ENCODE assay signal across 13 mouse cellular contexts in the genomic region with DNA sequence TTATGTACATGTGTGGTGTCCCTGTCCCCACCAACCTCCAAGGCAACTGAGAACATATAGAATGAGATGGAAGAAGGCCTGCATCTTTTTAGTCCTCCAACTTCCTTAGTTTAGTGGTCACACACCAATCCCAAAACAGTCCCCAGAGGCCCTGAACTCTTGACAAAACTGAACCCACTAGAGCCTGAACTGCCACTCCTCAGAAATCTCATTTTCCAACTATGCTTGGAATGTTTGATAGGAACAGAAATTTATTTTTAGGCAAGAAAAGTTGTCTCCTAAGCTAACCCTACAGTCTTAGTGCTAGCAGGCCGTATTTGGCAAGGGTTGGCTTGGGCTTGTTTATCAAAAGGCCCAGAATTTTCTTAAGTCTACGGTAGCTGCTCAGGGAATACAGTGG. TPM values are rescaled to one million over a fixed set of nuclear protein-coding genes. Genes with fewer than 3 reads are reported as not detected.
DNase-seq lines count a peak whose midpoint lies in the region; ATAC-seq and TF ChIP-seq lines count a peak whose summit lies in the region.
"Had no signal": no experiment of that assay in that cellular context is flagged by ENCODE, and none has a peak within 500 bp of the region (broad histone marks: within the 10 kb centered on the region; RNA-seq: fewer than 3 reads in every experiment).

No protein-coding gene starts in this region.

- H3K4me1 ChIP-seq in heart, embryonic 13.5 days = peaks cover 100% of the 10 kb centered on the region
- H3K4me1 ChIP-seq in lung, embryonic 15.5 days = peaks cover 96% of the 10 kb centered on the region
- H3K4me1 ChIP-seq in embryonic fibroblast, embryonic 13.5 days (ENCODE audit: control insufficient read depth, insufficient read depth, low read length) = peaks cover 55% of the 10 kb centered on the region
- H3K4me1 ChIP-seq in forebrain, postnatal 0 days (ENCODE audit: insufficient read depth) = peaks cover 8% of the 10 kb centered on the region; the same call in 1 of the 2 replicates

- H3K9ac ChIP-seq in heart, embryonic 13.5 days = peak overlapping the region; percentile 75
- no peak overlapping the region for H3K9ac ChIP-seq in lung, embryonic 15.5 days
- no peak overlapping the region for H3K9ac ChIP-seq in forebrain, postnatal 0 days
- H3K9ac ChIP-seq: forebrain, embryonic 15.5 days had no signal

- no peak for DNase-seq in heart, adult 9 months (ENCODE audit: low spot score in 2 of 2)
- DNase-seq in lung, postnatal 4 days = no peak
- no peak for DNase-seq in layer of hippocampus, postnatal 14 days (ENCODE audit: low spot score in 2 of 2)
- DNase-seq in forebrain, postnatal 0 days = no peak
- DNase-seq: lung, postnatal 36 days; right cerebral cortex, adult 18-20 months; thymus, adult 18-20 months had no signal

- WGBS in heart, embryonic 13.5 days = 24% methylated on average over 2 of the region's 2 CpGs
- WGBS in lung, embryonic 15.5 days = 50% methylated on average over 2 of the region's 2 CpGs
- 89% methylated on average over 2 of the region's 2 CpGs for WGBS in forebrain, postnatal 0 days

- TF ChIP-seq POLR2A in embryonic fibroblast, embryonic 13.5 days (IDR thresholded peaks at IDR 0.05; ENCODE audit: low read depth, low read length) = no peak
- no peak for TF ChIP-seq POLR2A in myocyte (IDR thresholded peaks at IDR 0.05; ENCODE audit: insufficient read length, low read depth)

- H3K4me3 ChIP-seq in heart, embryonic 13.5 days = no peak overlapping the region
- H3K4me3 ChIP-seq in lung, embryonic 15.5 days = no peak overlapping the region
- H3K4me3 ChIP-seq in embryonic fibroblast, embryonic 13.5 days (ENCODE audit: insufficient read depth, low read length) = no peak overlapping the region
- H3K4me3 ChIP-seq in myocyte = no peak overlapping the region
- H3K4me3 ChIP-seq in forebrain, postnatal 0 days (ENCODE audit: low read depth, low read length) = no peak overlapping the region
- H3K4me3 ChIP-seq: forebrain, embryonic 15.5 days had no signal

- no peaks in the 10 kb centered on the region for H3K27me3 ChIP-seq in heart, embryonic 13.5 days (replicated peaks)
- H3K27me3 ChIP-seq in lung, embryonic 15.5 days = no peaks in the 10 kb centered on the region
- no peaks in the 10 kb centered on the region for H3K27me3 ChIP-seq in myocyte (ENCODE audit: control insufficient read depth, insufficient read depth, insufficient read length)
- H3K27me3 ChIP-seq in forebrain, postnatal 0 days (ENCODE audit: insufficient read depth, low read length) = no peaks in the 10 kb centered on the region
- H3K27me3 ChIP-seq: CH12.LX; forebrain, embryonic 15.5 days had no signal

- peaks cover 39% of the 10 kb centered on the region for H3K36me3 ChIP-seq in heart, embryonic 13.5 days
- no peaks in the 10 kb centered on the region for H3K36me3 ChIP-seq in lung, embryonic 15.5 days
- H3K36me3 ChIP-seq in myocyte (ENCODE audit: control insufficient read depth, insufficient read depth) = peaks cover 5% of the 10 kb centered on the region
- H3K36me3 ChIP-seq in forebrain, postnatal 0 days (ENCODE audit: insufficient read depth) = no peaks in the 10 kb centered on the region
- H3K36me3 ChIP-seq: forebrain, embryonic 15.5 days had no signal

- H3K4me2 ChIP-seq in heart, embryonic 13.5 days = peak overlapping the region; percentile 48
- H3K4me2 ChIP-seq in lung, embryonic 15.5 days = peak overlapping the region; percentile 12; the same call in 1 of the 2 replicates
- peak overlapping the region; percentile 70 for H3K4me2 ChIP-seq in myocyte (ENCODE audit: low read depth)
- H3K4me2 ChIP-seq in forebrain, postnatal 0 days (ENCODE audit: low read depth) = no peak overlapping the region
- H3K4me2 ChIP-seq: forebrain, embryonic 15.5 days had no signal

- ATAC-seq in heart, embryonic 13.5 days (ENCODE audit: extremely low read depth, insufficient number of reproducible peaks, low FRiP score, low TSS enrichment) = no peak
- no peak for ATAC-seq in lung, embryonic 15.5 days (ENCODE audit: borderline replicate concordance, extremely low read depth, low FRiP score, low TSS enrichment)
- no peak for ATAC-seq in forebrain, postnatal 0 days
- ATAC-seq: forebrain, embryonic 15.5 days had no signal

- peaks cover 88% of the 10 kb centered on the region for H3K79me2 ChIP-seq in myocyte (ENCODE audit: control insufficient read depth, insufficient read depth)

- peak overlapping the region; percentile 99 for H3K27ac ChIP-seq in heart, embryonic 13.5 days (replicated peaks)
- peak overlapping the region; percentile 89 for H3K27ac ChIP-seq in lung, embryonic 15.5 days
- H3K27ac ChIP-seq in embryonic fibroblast, embryonic 13.5 days (ENCODE audit: insufficient read depth, low read length) = peak overlapping the region; percentile 99
- H3K27ac ChIP-seq in forebrain, postnatal 0 days (ENCODE audit: low read depth, low read length) = no peak overlapping the region
- H3K27ac ChIP-seq: forebrain, embryonic 15.5 days had no signal

- no peak overlapping the region for H3ac ChIP-seq in myocyte (ENCODE audit: control insufficient read depth, insufficient read length)

- no peaks in the 10 kb centered on the region for H3K9me3 ChIP-seq in heart, embryonic 13.5 days
- no peaks in the 10 kb centered on the region for H3K9me3 ChIP-seq in lung, embryonic 15.5 days
- H3K9me3 ChIP-seq in forebrain, postnatal 0 days (ENCODE audit: low read length) = no peaks in the 10 kb centered on the region
- H3K9me3 ChIP-seq: forebrain, embryonic 15.5 days had no signal

- no peak for TF ChIP-seq CTCF in embryonic fibroblast, embryonic 13.5 days (IDR thresholded peaks at IDR 0.05; ENCODE audit: borderline replicate concordance, insufficient read depth, low read length)
- no peak for TF ChIP-seq CTCF in forebrain, postnatal 0 days (IDR thresholded peaks at IDR 0.05; ENCODE audit: low read depth)

TF ChIP-seq in myocyte, 11 proteins besides CTCF, POLR2A, EP300 and RAD21:
- TF ChIP-seq SRF (IDR thresholded peaks at IDR 0.05; ENCODE audit: control insufficient read depth, insufficient read length, low read depth) = peak; percentile 34
- no peak for TF ChIP-seq USF1 (IDR thresholded peaks at IDR 0.05; ENCODE audit: low read depth)
TF ChIP-seq in myocyte: peak in this region for 1.

RNA-seq across cellular contexts. Expression of a gene that starts 10.4 kb away (rescaled TPM):
- 259 and 266 TPM in 2 replicates for polyA plus RNA-seq in heart, embryonic 13.5 days (2015; fragmentation: Nextera tagmentation; extraction: Ambion mirVana)
- 287 and 302 TPM in 2 replicates for polyA plus RNA-seq in lung, embryonic 15.5 days (2015; fragmentation: Nextera tagmentation; extraction: Ambion mirVana)
- polyA plus RNA-seq in embryonic fibroblast, embryonic 13.5 days (2011; ENCODE audit: insufficient read length, low read depth, missing spikeins) = 446 and 575 TPM in 2 replicates
- 270 TPM for polyA plus RNA-seq in myocyte (2012; fragmentation: generic; extraction: Trizol)
- total RNA-seq in layer of hippocampus, postnatal 14 days (2021) = 100 to 1,000 TPM; 123 to 132 TPM
- 45.1 and 71.2 TPM in 2 replicates for total RNA-seq in forebrain, postnatal 0 days (2014; rRNA removed)
- 96.0 and 103 TPM in 2 replicates for polyA plus RNA-seq in forebrain, postnatal 0 days (2015; fragmentation: Nextera tagmentation; extraction: Ambion mirVana)

RNA-seq across cellular contexts. Expression of a gene that starts 29.9 kb away (rescaled TPM):
- 257 and 300 TPM in 2 replicates for polyA plus RNA-seq in heart, embryonic 13.5 days (2015; fragmentation: Nextera tagmentation; extraction: Ambion mirVana)
- polyA plus RNA-seq in lung, embryonic 15.5 days (2015; fragmentation: Nextera tagmentation; extraction: Ambion mirVana) = 360 and 364 TPM in 2 replicates
- 328 and 347 TPM in 2 replicates for polyA plus RNA-seq in embryonic fibroblast, embryonic 13.5 days (2011; ENCODE audit: insufficient read length, low read depth, missing spikeins)
- polyA plus RNA-seq in myocyte (2012; fragmentation: generic; extraction: Trizol) = 335 TPM
- 100 to 1,000 TPM; 159 to 164 TPM for total RNA-seq in layer of hippocampus, postnatal 14 days (2021)
- 360 and 399 TPM in 2 replicates for total RNA-seq in forebrain, postnatal 0 days (2014; rRNA removed)
- polyA plus RNA-seq in forebrain, postnatal 0 days (2015; fragmentation: Nextera tagmentation; extraction: Ambion mirVana) = 318 and 368 TPM in 2 replicates

RNA-seq across cellular contexts. Expression of a gene that starts 30.1 kb away (rescaled TPM):
- polyA plus RNA-seq in heart, embryonic 13.5 days (2015; fragmentation: Nextera tagmentation; extraction: Ambion mirVana) = 3.4 and 5.3 TPM in 2 replicates
- polyA plus RNA-seq in lung, embryonic 15.5 days (2015; fragmentation: Nextera tagmentation; extraction: Ambion mirVana) = 7.4 and 9.8 TPM in 2 replicates
- polyA plus RNA-seq in embryonic fibroblast, embryonic 13.5 days (2011; ENCODE audit: insufficient read length, low read depth, missing spikeins) = 2.0 and 2.2 TPM in 2 replicates
- polyA plus RNA-seq in myocyte (2012; fragmentation: generic; extraction: Trizol) = 0.18 TPM
- 1 to 10 TPM; 2.7 to 4.1 TPM for total RNA-seq in layer of hippocampus, postnatal 14 days (2021)
- total RNA-seq in forebrain, postnatal 0 days (2014; rRNA removed) = 3.6 and 8.9 TPM in 2 replicates
- polyA plus RNA-seq in forebrain, postnatal 0 days (2015; fragmentation: Nextera tagmentation; extraction: Ambion mirVana) = 18.8 and 18.9 TPM in 2 replicates
